Mouse (Mus musculus): ENCODE data around the gene Eng.

- no peak for TF ChIP-seq CTCF (IDR thresholded peaks at IDR 0.05; ENCODE audit: borderline replicate concordance, insufficient read depth, low read depth, low read length)
- no peak; the same call in 1 of the 2 replicates for TF ChIP-seq POLR2A (IDR thresholded peaks at IDR 0.05; ENCODE audit: borderline replicate concordance, insufficient read depth, low read length)
These were observed 66.2 kb downstream of the Eng start for GRCm38 (mm10) chr2:32712586-32712933.
